In the genomic region with DNA sequence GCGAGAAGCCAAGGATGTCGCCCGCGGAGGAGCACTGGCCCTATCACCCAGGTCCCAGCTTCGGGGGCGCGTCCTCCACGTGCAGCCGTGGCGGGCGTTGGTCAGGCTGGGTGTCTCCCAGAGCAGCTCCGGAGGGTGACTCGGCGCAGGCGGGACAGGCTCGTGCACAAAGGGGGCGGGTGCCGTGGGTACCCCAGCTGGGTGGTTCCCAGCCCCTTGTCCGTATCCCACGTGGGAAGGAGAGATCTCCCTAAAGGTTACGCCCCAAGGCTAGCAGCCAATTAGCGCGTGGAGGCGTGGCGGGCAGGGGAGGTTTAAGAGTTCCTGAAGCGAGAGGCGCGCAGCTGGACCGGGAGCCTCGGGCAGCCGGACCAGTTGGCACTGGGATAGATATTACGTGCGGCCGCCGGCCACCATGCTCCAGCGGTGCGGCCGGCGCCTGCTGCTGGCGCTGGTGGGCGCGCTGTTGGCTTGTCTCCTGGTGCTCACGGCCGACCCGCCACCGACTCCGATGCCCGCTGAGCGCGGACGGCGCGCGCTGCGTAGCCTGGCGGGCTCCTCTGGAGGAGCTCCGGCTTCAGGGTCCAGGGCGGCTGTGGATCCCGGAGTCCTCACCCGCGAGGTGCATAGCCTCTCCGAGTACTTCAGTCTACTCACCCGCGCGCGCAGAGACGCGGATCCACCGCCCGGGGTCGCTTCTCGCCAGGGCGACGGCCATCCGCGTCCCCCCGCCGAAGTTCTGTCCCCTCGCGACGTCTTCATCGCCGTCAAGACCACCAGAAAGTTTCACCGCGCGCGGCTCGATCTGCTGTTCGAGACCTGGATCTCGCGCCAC, we compare ENCODE assay signal across 8 mouse cellular contexts. TPM values are rescaled to one million over a fixed set of nuclear protein-coding genes. Genes with fewer than 3 reads are reported as not detected.
DNase-seq lines count a peak whose midpoint lies in the region; ATAC-seq and TF ChIP-seq lines count a peak whose summit lies in the region.

A gene (plus strand): TSS at position 320 of the 835 bp plus-strand sequence.

- H3K4me3 ChIP-seq in MEL (ENCODE audit: control insufficient read depth in 1 of 2, insufficient read depth in 1 of 2, low read depth in 2 of 2, low read length in 2 of 2), result peak within 1 kb of the TSS; percentile 73 to 74
- peak within 1 kb of the TSS; percentile 49 for H3K4me3 ChIP-seq in forebrain, postnatal 0 days (ENCODE audit: low read depth, low read length)
- H3K4me3 ChIP-seq in lung, postnatal 0 days (ENCODE audit: low read depth, low read length), result peak within 1 kb of the TSS; percentile 62

- peak within 1 kb of the TSS; percentile 97 for H3K4me2 ChIP-seq in forebrain, postnatal 0 days (ENCODE audit: low read depth)
- H3K4me2 ChIP-seq in lung, postnatal 0 days (replicated peaks; ENCODE audit: low read depth, low read length), result peak within 1 kb of the TSS; percentile 75

- WGBS in forebrain, postnatal 0 days, result 2% methylated on average over 90 of the region's 91 CpGs
- WGBS in lung, postnatal 0 days, result 1% methylated on average over 78 of the region's 91 CpGs

- H3K27me3 ChIP-seq in MEL (ENCODE audit: control insufficient read depth in 1 of 2, insufficient read depth in 2 of 2, low read length in 2 of 2), result peaks cover 3 to 4% of the 10 kb centered on the region in 2 experiments; a peak in 2 of 4 replicates
- peaks cover 25% of the 10 kb centered on the region for H3K27me3 ChIP-seq in forebrain, postnatal 0 days (ENCODE audit: insufficient read depth, low read length)
- peaks cover 4% of the 10 kb centered on the region for H3K27me3 ChIP-seq in lung, postnatal 0 days (replicated peaks; ENCODE audit: insufficient read depth, low read length)

- peak; percentile 93 for DNase-seq in MEL (ENCODE audit: low read depth, low spot score)
- DNase-seq in cerebellum, adult 18-20 months, result peak; percentile 28 to 40
- peak; percentile 83 for DNase-seq in forebrain, postnatal 0 days
- DNase-seq in heart, postnatal 4 days, result peak; percentile 94
- peak; percentile 75 to 81 for DNase-seq in layer of hippocampus, adult 8-10 months (ENCODE audit: low spot score in 2 of 2)
- peak; percentile 94 for DNase-seq in lung, postnatal 0 days (ENCODE audit: low spot score)
- DNase-seq in ovary, postnatal 10 days (ENCODE audit: low spot score), result peak; percentile 86
- DNase-seq in thymus, postnatal 14 days, result peak; percentile 72

- H3K79me2 ChIP-seq in MEL (ENCODE audit: control insufficient read depth, insufficient read depth, low read length, poor library complexity), result peaks cover 6% of the 10 kb centered on the region

- H3K4me1 ChIP-seq in MEL (ENCODE audit: control insufficient read depth in 1 of 2, insufficient read depth in 2 of 2, low read length in 2 of 2), result peaks cover 0 to 8% of the 10 kb centered on the region in 2 experiments; a peak in 2 of 4 replicates
- peaks cover 14% of the 10 kb centered on the region for H3K4me1 ChIP-seq in forebrain, postnatal 0 days (ENCODE audit: insufficient read depth)
- peaks cover 32% of the 10 kb centered on the region for H3K4me1 ChIP-seq in lung, postnatal 0 days (ENCODE audit: insufficient read depth, low read depth, low read length)

- H3K36me3 ChIP-seq in MEL (ENCODE audit: control insufficient read depth in 1 of 2, insufficient read depth in 2 of 2, low read length in 2 of 2), result peaks cover 0 to 7% of the 10 kb centered on the region in 2 experiments; a peak in 2 of 4 replicates
- no peaks in the 10 kb centered on the region for H3K36me3 ChIP-seq in forebrain, postnatal 0 days (ENCODE audit: insufficient read depth)
- no peaks in the 10 kb centered on the region for H3K36me3 ChIP-seq in lung, postnatal 0 days (ENCODE audit: insufficient read depth, low read length)

- TF ChIP-seq CTCF in MEL (IDR thresholded peaks at IDR 0.05 in 2 of 3, conservative IDR thresholded peaks at IDR 0.05 in 1 of 3; ENCODE audit: control insufficient read depth in 1 of 3, insufficient read depth in 1 of 3, low read depth in 2 of 3, low read length in 3 of 3, poor library complexity in 1 of 3, severe bottlenecking in 1 of 3), result no peak; a peak in 1 of 6 replicates
- TF ChIP-seq CTCF in forebrain, postnatal 0 days (IDR thresholded peaks at IDR 0.05; ENCODE audit: low read depth), result no peak
- no peak; the same call in 1 of the 2 replicates for TF ChIP-seq CTCF in lung, postnatal 0 days (IDR thresholded peaks at IDR 0.05)

- no peaks in the 10 kb centered on the region for H3K9me3 ChIP-seq in MEL (replicated peaks; ENCODE audit: insufficient read depth, low read length)
- H3K9me3 ChIP-seq in forebrain, postnatal 0 days (ENCODE audit: low read length), result no peaks in the 10 kb centered on the region
- no peaks in the 10 kb centered on the region for H3K9me3 ChIP-seq in lung, postnatal 0 days (ENCODE audit: low read length)

- H3K9ac ChIP-seq in MEL (ENCODE audit: control insufficient read depth, low read depth, low read length, poor library complexity, severe bottlenecking), result peak within 1 kb of the TSS; percentile 70
- H3K9ac ChIP-seq in forebrain, postnatal 0 days, result peak within 1 kb of the TSS; percentile 56
- peak within 1 kb of the TSS; percentile 64 for H3K9ac ChIP-seq in lung, postnatal 0 days (replicated peaks; ENCODE audit: low read depth)

- H3K27ac ChIP-seq in MEL (ENCODE audit: control insufficient read depth, low read depth, low read length), result peak within 1 kb of the TSS; percentile 37
- H3K27ac ChIP-seq in forebrain, postnatal 0 days (ENCODE audit: low read depth, low read length), result peak within 1 kb of the TSS; percentile 69
- H3K27ac ChIP-seq in lung, postnatal 0 days (ENCODE audit: low read length), result peak within 1 kb of the TSS; percentile 98

- TF ChIP-seq POLR2A in MEL (IDR thresholded peaks at IDR 0.05; ENCODE audit: control insufficient read depth in 1 of 2, insufficient read depth in 1 of 2, low read depth in 1 of 2, low read length in 2 of 2, poor library complexity in 1 of 2), result peak; percentile 91 to 95

- peak; percentile 57 for ATAC-seq in forebrain, postnatal 0 days
- peak; percentile 54 for ATAC-seq in lung, postnatal 0 days

- no peak for TF ChIP-seq RAD21 in MEL (IDR thresholded peaks at IDR 0.05; ENCODE audit: low read depth, low read length)

- TF ChIP-seq EP300 in MEL (IDR thresholded peaks at IDR 0.05; ENCODE audit: low read depth in 1 of 2, low read length in 2 of 2), result no peak
- TF ChIP-seq EP300 in lung, postnatal 0 days (IDR thresholded peaks at IDR 0.05), result no peak

TF ChIP-seq in MEL, 35 proteins besides CTCF, POLR2A, EP300 and RAD21 (continues in another document):
- TF ChIP-seq NRF1 (IDR thresholded peaks at IDR 0.05; ENCODE audit: insufficient read depth, low read depth, low read length, poor library complexity, severe bottlenecking), result 0 out of 2 replicates have a peak, but pooled peaks have one; percentile 33
- no peak for TF ChIP-seq SMC3 (IDR thresholded peaks at IDR 0.05; ENCODE audit: low read depth, low read length)
- no peak for TF ChIP-seq TAL1 (IDR thresholded peaks at IDR 0.05; ENCODE audit: low read length)
- TF ChIP-seq UBTF (IDR thresholded peaks at IDR 0.05; ENCODE audit: borderline replicate concordance, insufficient read depth, low read depth, low read length), result peak; percentile 81; the same call in 1 of the 2 replicates
- TF ChIP-seq MYC (IDR thresholded peaks at IDR 0.05; ENCODE audit: low read depth, low read length), result no peak
- peak; percentile 69; the same call in 1 of the 2 replicates for TF ChIP-seq SIN3A (IDR thresholded peaks at IDR 0.05; ENCODE audit: low read length)
- TF ChIP-seq MYB (IDR thresholded peaks at IDR 0.05; ENCODE audit: low read depth, low read length), result no peak
- no peak for TF ChIP-seq MEF2A (IDR thresholded peaks at IDR 0.05; ENCODE audit: extremely low read depth, insufficient replicate concordance, low read depth, low read length, poor library complexity, severe bottlenecking)
- TF ChIP-seq CHD1 (IDR thresholded peaks at IDR 0.05; ENCODE audit: low read depth, low read length), result no peak
- TF ChIP-seq ZKSCAN1 (IDR thresholded peaks at IDR 0.05; ENCODE audit: low read depth, low read length), result no peak
- TF ChIP-seq E2F4 (IDR thresholded peaks at IDR 0.05; ENCODE audit: borderline replicate concordance, low read depth, low read length), result no peak
- no peak for TF ChIP-seq JUND (IDR thresholded peaks at IDR 0.05; ENCODE audit: low read depth, low read length)
- TF ChIP-seq ETS1 (IDR thresholded peaks at IDR 0.05; ENCODE audit: low read depth, low read length), result no peak
- TF ChIP-seq ZMIZ1 (IDR thresholded peaks at IDR 0.05; ENCODE audit: low read depth, low read length), result peak; percentile 97
- TF ChIP-seq GATA1 (IDR thresholded peaks at IDR 0.05; ENCODE audit: low read depth, low read length), result no peak
- no peak for TF ChIP-seq CHD2 (IDR thresholded peaks at IDR 0.05; ENCODE audit: low read length)
- TF ChIP-seq ZNF384 (IDR thresholded peaks at IDR 0.05; ENCODE audit: low read depth, low read length), result no peak
- no peak for TF ChIP-seq KAT2A (conservative IDR thresholded peaks at IDR 0.05; ENCODE audit: low read depth, low read length)
- TF ChIP-seq BHLHE40 (IDR thresholded peaks at IDR 0.05; ENCODE audit: borderline replicate concordance, low read depth, low read length), result 0 out of 2 replicates have a peak, but pooled peaks have one; percentile 26
- no peak for TF ChIP-seq ELF1 (IDR thresholded peaks at IDR 0.05; ENCODE audit: low read depth, low read length)
- TF ChIP-seq ZC3H11A (IDR thresholded peaks at IDR 0.05; ENCODE audit: low read depth, low read length), result no peak
- peak; percentile 95 for TF ChIP-seq MXI1 (IDR thresholded peaks at IDR 0.05; ENCODE audit: low read depth, low read length)
- TF ChIP-seq NELFE (IDR thresholded peaks at IDR 0.05; ENCODE audit: low read depth, low read length), result peak; percentile 94
- no peak for TF ChIP-seq RCOR1 (IDR thresholded peaks at IDR 0.05; ENCODE audit: low read depth, low read length)
- TF ChIP-seq USF1 (IDR thresholded peaks at IDR 0.05; ENCODE audit: low read depth, low read length), result peak; percentile 64; the same call in 1 of the 2 replicates
- no peak for TF ChIP-seq TCF12 (IDR thresholded peaks at IDR 0.05; ENCODE audit: low read depth, low read length)
- TF ChIP-seq USF2 (IDR thresholded peaks at IDR 0.05; ENCODE audit: borderline replicate concordance in 1 of 2, insufficient read depth in 1 of 2, low read depth in 1 of 2, low read length in 2 of 2), result no peak

RNA-seq across cellular contexts. Expression of the gene that starts here (rescaled TPM):
- 8.6 and 14.1 TPM in 2 replicates for total RNA-seq in MEL (2012; rRNA removed)
- 10 to 100 TPM in 1 of 2 experiments, not detected in 1; 11.2 TPM for polyA plus RNA-seq in MEL (2012; ENCODE audit: insufficient read depth in 1 of 2, insufficient read length in 2 of 2, low read depth in 1 of 2, low replicate concordance in 2 of 2, missing spikeins in 1 of 2)
- 39.4 and 53.7 TPM in 2 replicates for total RNA-seq in forebrain, postnatal 0 days (2014; rRNA removed)
- polyA plus RNA-seq in forebrain, postnatal 0 days (2015; fragmentation: Nextera tagmentation; extraction: Ambion mirVana), result 19.2 and 23.0 TPM in 2 replicates
- total RNA-seq in heart, postnatal 4 days (2021), result 10 to 100 TPM; 11.6 to 12.1 TPM
- total RNA-seq in layer of hippocampus, adult 8-10 months (2022), result 10 to 100 TPM; 18.1 to 25.0 (median 22.8) TPM
- 23.1 and 25.5 TPM in 2 replicates for polyA plus RNA-seq in lung, postnatal 0 days (2015; fragmentation: Nextera tagmentation; extraction: Ambion mirVana)

Comparison
In these comparisons a context has a peak if more than half of its experiments do, and no peak if none do; other contexts are left out.
1. Peak in every context shown above with its lines: DNase-seq, ATAC-seq, H3K4me3 ChIP-seq and H3K27ac ChIP-seq.
2. DNase-seq: peak in every context shown above with its lines; median percentile 94 in heart, postnatal 4 days; 94 in lung, postnatal 0 days; 93 in MEL; 86 in ovary, postnatal 10 days; 83 in forebrain, postnatal 0 days; 78 in layer of hippocampus, adult 8-10 months; 72 in thymus, postnatal 14 days; 34 in cerebellum, adult 18-20 months.
3. H3K27ac ChIP-seq: peak in every context shown above with its lines; median percentile 98 in lung, postnatal 0 days; 69 in forebrain, postnatal 0 days; 37 in MEL.